Mouse (Mus musculus) common myeloid progenitor, adult 5-6 weeks (primary cell): ENCODE data around the gene Rmi2. TPM values are rescaled to one million over a fixed set of nuclear protein-coding genes. Genes with fewer than 3 reads are reported as not detected.

Experiments
- ATAC-seq: replicated peaks from 2 replicates; pipeline ENCODE4 v1.8.0; 2016; ENCODE audit warnings: low read depth, mild to moderate bottlenecking, moderate TSS enrichment, inconsistent platforms; ENCODE audit not compliant: poor library complexity, severe bottlenecking
- total RNA-seq: library from RNA; stranded (forward); fragments of 200-1000, 187-1606 nt; gene quantifications from 2 replicates; pipeline ENCODE4 v1.2.3, GENCODE M21; 2017

The Rmi2 gene
- total RNA-seq, 1 experiment from 2014 or later: 8.3 TPM

DNA sequence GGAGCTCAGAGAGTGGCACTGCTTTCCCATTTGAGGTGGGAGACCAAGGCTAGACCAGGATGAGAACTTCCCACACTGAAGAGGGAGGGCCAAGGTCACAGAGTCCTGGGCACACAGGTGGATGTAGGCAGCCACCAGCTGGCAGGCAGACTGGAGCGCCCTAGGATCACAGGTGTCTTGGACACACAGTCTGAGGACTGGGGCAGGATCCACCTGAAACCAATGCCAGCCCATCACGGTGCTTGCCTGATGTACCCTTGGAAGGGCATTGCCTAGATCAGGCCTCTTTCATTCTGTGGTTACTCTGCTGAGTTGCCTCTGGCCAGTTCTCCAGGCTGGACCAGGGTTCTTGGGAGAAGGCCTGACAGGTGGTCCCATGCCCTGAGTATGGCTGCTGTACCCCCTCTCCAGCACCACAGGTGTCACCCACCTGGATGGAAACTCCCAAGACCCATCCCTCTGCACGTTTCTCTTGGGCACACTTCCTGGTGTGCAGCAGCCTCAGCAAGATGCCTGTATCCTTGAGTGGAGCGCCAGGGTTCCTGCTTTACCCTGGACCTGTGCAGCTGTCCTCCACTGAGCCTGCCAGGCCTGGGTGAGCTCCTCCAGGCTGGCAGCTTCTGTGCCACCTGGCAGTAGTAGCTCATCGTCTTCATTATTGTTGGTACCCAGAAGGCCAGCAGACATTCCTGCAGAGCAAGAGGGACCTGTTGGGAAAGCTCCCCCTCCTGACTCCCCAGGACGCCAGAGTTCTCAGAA, 30.2 kb downstream of the Rmi2 start:
- no peak for ATAC-seq

DNA sequence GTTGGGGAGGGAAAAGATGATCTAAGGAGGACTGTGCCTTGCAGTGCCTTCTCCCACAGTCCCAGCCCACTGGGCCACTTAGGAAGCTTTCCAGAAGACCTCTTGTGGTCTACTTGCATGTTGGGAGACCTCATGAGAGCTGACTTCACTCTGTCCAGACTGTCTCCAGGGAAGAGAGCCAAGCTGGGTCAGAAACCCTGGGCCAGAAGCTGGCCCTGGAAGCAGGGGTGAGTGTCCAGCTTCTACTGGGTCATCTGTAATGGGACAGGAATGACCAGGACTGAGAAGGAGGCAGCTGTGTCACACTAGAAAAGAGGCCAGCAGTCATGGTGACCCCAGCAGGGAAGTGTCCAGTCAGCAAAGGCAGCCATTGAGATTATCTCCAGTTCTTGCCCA, 30.7 kb downstream of the Rmi2 start:
- no peak for ATAC-seq

DNA sequence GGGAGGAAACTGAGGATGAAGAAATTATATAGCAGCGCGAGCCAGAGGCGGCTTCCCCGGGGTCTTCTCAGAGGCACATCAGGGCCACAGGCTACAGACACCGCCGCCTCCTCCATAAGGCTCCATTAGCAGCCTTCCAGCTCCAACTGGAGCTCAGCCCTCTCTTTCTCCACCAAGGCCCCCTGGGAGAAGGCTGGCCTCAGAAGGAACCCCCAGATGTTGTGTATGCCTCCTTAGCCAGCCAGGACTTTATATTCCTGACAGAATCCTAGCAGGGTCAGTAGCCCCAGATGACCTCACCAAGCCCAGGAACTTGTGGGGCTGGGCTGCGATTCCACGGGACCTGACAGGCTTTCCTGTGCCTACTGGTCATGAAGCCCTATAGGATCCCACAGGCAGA, 32.0 kb downstream of the Rmi2 start:
- ATAC-seq: no peak

DNA sequence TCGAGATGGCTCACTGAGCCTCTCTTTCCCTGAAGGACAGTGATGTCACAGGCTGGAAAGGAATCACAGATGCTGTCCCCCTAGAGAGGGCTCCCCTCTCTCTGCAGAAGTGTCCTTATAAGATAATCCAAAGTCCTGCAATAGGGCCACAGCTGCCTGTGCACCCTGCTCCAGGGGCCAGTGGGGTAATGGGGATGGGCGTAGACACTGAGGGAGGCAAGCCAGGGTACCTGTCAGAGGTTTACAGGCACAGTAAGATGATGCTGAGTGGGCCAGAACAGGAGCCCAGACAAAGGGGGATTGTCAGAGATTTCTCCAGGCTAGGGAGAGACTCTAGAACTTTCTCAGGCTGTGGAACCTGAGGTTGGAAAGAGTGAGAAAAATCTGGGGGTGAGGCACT, 32.6 kb downstream of the Rmi2 start:
- no peak for ATAC-seq

DNA sequence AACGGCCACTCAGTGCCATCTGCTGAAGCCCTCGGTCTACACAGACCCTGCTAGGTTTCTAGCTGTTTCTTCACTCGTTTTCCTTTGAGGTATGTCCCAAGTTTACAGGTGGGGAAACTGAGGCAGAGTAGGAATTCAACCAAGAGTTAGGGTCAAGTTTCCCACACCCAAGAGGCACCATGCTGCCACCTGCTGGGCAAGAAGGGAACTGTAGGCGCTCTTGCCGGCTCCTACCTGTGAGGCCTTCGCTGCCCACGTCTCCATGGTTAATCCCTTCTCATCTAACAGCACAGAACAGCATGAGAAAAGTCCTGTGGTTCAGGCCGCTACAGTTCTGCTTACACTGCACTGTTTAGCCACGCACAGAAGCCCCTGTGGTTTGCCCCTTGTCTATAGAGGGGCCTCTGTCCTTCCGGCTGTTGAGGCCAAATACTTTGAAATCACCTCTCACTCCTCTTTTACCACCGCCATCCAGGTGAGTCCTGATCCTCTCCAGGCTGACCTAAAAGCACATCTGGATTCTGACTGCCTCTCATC, 33.1 kb downstream of the Rmi2 start:
- peak; percentile 59 for ATAC-seq

DNA sequence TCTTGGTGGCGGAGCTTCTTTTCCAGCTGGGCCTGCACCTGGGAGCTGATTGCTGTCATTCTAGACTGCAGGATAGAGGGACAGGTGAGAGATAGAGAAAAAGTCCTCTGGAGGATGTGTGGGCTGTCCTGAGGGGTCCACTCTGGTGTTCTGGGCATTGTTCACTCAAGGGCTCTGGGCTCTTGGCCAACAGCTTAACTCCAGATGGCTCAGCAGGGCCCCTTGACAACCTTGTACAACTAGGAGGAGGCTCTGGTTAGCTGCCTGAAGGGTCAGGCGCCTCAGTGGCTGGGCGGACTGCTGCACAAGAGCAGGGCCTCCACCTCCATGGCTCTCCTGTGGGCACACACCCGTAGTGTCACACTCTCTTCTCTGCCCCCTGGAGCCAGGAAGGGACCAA, 36.1 kb downstream of the Rmi2 start:
- ATAC-seq: no peak

DNA sequence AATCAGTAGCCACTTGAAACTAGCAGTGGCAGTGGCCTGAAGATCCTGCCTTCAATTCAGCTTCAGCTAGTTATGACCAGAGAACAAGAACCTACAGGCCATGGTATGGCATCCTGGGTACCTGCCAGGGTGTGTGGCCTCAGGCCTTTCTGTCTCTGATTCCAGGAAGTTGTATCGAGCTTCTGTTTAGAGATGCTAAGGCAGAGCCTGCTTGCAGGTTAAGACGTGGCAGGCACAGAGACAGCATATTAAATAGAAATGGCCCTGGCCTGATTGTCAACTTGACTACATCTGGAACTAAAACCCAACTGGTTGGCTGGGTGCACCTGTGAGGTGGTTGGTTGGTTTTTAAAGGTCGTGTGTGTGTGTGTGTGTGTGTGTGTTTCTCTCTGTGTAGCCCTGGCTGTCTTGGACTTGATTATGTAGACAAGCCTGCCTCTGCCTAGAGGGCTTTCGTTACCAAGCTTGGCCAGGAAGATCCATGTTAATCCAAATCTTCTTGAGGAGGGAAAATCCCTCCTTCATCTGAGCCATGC, 38.0 kb downstream of the Rmi2 start:
- no peak for ATAC-seq

DNA sequence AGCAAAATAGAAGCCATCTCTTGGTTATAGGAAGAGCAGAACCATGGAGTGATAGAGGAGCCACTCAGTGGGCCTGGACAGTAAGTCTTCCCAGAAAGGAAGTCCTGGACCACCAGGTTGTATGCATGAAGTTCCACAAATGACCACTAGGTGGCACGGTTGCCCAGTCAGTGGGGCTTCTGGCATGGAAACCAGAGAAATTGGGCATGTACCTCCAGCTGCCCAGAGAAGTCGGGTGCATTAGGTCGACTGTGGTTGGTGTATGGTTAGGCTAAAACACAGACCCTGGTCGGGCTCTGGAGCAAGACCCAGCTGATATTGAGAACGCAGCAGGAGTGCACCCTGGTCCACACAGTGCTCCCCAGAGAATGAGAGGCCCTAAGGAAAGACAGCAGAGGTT, 38.8 kb downstream of the Rmi2 start:
- peak; percentile 70 for ATAC-seq

DNA sequence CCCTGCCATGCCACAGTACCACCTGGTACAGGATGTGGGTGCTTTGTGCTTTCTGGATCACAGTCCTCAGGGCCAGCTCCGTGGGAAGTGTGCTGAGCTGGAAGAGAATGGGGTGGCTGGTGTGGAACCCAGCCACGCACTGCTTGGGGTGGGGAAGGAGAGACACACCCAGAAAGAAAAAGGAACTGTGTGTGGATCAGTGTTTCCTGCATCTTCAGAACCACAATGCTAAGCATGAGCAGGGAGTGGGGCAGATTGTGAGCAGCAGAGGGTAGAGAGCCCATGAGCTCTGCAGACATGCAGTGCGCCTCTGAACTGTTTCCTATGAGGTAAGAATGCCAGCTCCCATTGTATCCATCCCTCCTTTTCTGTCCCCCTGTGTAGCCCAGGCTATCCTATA, 43.4 kb downstream of the Rmi2 start:
- ATAC-seq: peak; percentile 32

DNA sequence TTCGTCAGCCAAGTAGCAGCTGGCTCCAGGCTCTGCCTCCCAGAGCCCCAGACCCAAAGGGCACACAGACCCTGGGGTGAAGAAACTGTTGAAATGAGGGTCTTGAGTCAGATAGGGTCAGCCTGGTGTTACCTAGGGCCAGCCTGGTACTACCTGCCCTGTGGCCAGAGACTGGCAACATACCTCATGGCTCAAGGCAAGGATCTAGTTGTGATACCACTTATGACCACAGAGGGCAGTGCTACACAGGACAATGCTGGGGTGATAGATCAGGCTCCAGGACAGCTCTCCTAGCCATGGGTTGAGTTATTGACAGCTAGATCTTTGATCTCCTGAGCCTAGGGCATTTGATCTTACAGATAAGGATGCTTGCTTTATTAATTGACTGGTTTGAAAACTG, 44.6 kb downstream of the Rmi2 start:
- ATAC-seq: peak; percentile 70

DNA sequence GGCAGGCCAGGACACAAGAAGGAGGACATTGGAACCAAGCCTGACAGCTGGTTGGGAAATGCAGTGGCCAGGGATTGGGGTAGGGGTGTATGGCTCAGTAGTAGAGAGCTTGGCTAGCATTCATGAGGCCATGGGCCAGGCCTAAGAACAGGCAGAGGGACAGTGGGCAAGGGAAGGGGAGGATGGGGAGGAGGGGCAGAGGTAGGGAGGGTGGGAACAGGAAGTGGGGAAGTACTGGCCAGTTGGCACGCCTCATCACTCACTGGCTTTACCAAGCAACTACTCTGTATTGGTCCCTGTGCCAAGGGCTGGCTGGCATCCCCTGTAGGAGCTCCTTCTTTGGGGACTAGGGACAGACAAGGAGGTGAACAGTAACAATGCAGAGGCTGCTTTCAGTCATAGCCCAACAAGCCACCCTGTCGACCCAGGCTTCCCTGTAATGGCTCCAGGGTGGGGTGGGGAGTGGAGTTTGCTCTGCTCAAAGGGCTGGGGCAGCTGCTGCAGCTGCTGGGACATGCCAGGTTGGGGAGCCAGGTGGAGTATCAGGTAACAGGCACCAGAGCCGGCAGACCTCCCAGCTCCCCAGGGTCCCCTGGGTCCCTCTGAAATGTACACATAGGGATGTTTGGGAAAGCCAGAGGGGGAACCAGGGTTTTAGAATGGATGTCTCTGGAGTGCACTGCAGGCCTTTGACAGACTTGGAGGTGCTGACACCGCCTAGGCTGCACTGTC, 46.5 kb downstream of the Rmi2 start:
- ATAC-seq: no peak

DNA sequence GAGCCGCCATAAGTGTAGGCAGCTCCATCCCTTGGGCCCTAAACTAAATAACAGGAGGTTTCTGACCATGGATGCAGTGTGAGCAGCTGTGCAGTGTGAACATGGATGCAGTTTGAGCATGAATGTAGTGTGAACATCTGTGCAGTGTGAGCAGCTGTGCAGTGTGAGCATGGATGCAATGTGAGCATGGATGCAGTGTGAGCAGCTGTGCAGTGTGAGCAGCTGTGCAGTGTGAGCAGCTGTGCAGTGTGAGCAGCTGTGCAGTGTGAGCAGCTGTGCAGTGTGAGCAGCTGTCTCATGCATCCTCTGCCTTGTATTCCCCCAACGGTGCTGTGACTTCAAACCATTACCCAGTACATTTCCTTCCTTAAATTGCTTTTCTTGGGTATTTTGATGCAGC, 52.6 kb downstream of the Rmi2 start:
- no peak for ATAC-seq

DNA sequence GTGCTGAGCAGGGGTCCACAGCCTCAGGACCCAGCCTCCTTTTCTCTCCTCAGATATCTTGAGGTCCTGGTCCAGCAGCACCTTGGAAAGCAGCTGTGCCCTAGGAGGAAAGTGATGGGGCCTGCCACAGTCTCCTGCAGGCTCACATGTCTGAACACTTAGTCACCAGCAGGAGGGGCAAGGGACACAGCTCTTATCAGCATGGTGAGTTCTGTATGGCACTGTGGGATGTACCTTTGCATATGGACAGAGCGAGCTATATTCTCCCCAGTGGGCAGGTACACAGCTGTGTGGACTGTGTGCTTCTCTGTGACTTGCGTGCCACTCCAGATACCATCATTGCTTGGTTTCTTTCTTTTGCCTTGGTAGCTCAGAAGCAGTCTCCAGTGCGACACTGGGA, 55.5 kb downstream of the Rmi2 start:
- peak; percentile 89 for ATAC-seq

DNA sequence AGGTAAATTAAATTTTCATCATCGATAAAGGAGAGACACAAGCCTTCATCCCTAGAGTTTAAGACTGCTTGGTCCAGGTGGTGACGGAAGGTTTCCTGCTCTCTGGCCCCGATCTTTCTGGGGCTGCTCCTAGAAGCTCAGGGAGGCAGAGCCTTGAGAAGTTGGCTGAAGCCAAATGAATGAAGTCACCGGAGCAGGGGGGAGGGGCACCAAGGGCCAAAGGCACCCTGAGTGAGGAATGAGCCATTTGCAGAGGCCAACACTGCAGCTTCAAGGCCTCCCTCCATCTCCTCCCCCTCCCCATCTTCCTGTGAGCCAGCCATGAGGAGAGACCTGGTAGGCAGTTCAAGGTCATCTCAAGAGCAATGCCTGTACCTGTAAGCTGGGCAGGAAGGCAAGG, 58.3 kb downstream of the Rmi2 start:
- no peak for ATAC-seq

DNA sequence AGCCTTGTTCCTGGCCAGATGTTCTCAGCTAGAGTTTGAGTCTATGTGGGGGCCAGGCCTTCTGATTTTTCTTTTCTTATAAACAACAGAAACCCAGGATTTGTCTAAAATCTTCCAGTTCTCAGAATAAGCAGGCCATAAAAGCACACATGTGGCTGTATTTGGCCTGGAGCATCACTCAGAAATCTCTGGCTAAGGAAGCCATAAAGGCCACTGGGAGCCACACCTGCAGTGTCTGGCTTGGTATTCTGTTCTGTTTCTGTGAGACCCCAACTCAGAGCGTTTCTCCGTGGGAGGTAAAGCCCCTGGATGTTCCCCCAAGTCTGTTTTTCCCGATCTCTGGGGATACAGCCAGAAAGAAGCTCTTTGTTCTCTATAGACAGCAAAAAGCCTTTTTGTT, 61.0 kb downstream of the Rmi2 start:
- no peak for ATAC-seq

DNA sequence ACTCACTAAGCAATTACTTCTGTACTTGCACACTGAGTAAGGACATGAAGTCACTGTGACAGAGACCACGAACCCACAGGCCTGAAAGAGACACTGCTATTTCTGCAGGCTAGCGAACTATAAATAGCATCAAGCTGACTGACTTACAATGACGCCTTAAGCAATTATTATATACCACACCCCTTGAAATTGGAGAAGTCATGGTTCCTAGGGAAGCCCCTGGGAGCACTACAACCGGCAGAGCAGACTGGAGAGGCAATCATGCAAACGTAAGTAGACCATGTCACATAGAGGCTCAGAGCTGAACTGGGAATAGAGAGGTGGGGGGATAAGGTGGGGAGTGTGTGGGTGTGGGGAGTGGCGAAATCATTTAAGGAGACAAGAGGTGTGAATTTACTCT, 62.5 kb downstream of the Rmi2 start:
- ATAC-seq: peak; percentile 93

DNA sequence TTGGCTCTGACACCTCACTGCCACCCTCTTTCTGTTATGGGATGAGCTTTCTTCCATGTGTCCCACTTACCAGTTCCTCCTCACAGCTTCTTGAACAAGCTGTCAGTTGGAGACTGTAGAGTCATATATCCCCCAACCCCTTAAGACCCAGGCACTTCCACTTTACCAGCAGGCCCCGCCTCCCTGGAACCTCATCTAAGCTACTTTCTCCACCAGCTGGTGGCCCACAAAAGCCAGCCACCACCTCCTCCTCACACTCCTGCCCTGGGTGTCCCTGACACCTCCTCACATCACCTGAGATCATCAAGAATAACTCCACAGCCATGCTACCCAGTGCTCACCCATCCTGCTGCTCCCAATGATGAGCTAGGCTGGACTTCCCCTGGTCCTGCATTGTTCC, 65.9 kb downstream of the Rmi2 start:
- no peak; the same call in 1 of the 2 replicates for ATAC-seq

DNA sequence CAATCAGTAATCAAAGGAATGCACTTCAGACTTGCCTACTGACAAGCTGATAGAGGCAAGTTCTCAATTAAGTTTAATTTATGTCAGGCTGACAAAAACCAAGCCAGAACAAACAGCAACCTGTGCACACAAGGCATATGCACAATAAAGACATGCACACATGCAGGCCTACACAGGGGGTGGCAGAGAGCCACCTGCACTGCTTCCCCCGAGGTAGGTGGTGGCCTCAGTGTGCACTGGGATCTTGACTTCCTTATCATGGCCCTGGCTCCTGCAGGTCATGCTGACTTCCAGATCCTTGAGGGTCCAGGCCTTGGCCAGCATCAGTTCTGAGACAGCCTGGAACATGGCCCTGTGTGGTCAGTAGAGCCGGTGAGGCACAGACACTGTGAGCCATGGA, 67.1 kb downstream of the Rmi2 start:
- ATAC-seq: no peak

DNA sequence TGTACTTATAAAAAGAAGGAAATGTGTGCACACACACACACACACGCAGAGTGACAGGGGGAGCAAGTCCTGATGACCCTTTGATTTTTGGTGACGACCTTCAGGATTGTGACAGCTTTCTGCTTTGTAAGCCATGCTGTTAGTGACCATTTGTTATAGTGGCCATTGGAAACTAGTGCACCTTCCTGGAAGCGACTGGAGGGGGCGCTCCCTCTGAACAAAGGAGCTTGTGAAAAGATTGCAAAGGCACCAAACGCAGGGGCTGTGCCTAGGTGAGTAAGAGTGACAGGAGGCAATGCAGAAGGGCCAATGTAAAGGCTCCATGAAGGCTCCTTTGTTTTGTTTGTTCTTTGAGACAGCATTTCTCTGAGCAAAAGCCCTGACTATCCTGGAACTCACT, 68.0 kb downstream of the Rmi2 start:
- no peak for ATAC-seq

DNA sequence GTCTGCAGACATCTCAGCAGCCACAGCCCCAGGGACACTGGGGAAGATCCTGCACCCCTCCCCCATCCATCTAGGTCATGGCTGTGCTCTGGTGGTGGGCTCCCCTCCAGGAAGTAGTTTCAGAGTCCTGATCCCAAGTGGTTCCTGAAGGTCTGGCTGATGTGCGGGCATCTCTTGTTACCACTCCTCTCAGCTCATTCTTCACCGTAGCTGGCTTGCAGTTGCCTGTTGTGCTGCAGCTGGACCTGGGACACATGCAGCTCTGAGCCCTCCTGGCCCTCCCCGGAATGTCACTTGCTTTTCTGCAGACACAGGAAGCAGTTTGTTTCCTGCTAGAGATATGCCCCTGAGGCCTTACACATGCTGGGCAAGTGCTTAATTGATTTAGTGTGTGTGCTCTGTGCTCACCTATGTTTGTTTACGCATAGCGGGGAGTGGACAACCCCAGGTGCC, 70.8 kb downstream of the Rmi2 start:
- ATAC-seq: peak; percentile 86

DNA sequence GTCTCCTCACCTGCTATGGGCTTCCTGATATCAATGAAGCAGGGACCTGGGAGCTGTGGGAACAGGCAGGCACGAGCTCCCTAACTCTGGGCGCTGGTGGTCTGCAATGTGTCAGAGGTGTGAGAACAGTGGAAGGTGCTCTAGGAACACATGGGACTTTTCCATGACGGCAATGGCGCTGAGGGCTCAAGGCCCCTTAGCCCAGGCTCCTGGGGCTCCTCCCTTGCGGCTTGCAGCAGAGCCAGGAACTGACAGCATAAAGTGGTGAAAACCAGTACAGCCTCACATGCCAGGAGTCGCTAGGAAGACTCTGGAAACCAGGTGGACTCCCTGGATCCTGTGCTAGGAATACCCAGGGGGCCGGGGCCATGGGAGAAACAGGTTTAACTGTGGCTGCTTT, 75.7 kb downstream of the Rmi2 start:
- ATAC-seq: no peak
